12 mouse cellular contexts compared by ENCODE assay signal in genomic region chr8:10875170-10875569, GRCm38 (mm10).
"Had no signal": no experiment of that assay in that cellular context is flagged by ENCODE, and none has a peak within 500 bp of the region (broad histone marks: within the 10 kb centered on the region; RNA-seq: fewer than 3 reads in every experiment).

No protein-coding gene starts in this region.

- H3K9ac ChIP-seq: limb, embryonic 12.5 days; liver, embryonic 13.5 days; liver, postnatal 0 days; lung, embryonic 15.5 days had no signal

- H3K4me1 ChIP-seq: limb, embryonic 12.5 days; lung, embryonic 15.5 days had no signal

- H3K27me3 ChIP-seq: limb, embryonic 12.5 days had no signal

- H3K4me2 ChIP-seq: limb, embryonic 12.5 days; liver, embryonic 13.5 days; lung, embryonic 15.5 days; midbrain, embryonic 11.5 days had no signal

- ATAC-seq: liver, postnatal 0 days had no signal

- H3K36me3 ChIP-seq: limb, embryonic 12.5 days; liver, embryonic 13.5 days; lung, embryonic 15.5 days had no signal

- DNase-seq: kidney, postnatal 25 days; liver; liver, embryonic 13.5 days; liver, postnatal 0 days; lung, postnatal 14 days; thymus, postnatal 4 days had no signal

- H3K27ac ChIP-seq: limb, embryonic 12.5 days; liver, embryonic 13.5 days; lung, embryonic 15.5 days; macrophage; stomach, postnatal 0 days had no signal

- H3K9me3 ChIP-seq: limb, embryonic 12.5 days; liver, embryonic 13.5 days; lung, embryonic 15.5 days; megakaryocyte, embryonic 14.5 days had no signal

- H3K4me3 ChIP-seq: limb, embryonic 12.5 days; liver, embryonic 13.5 days; lung, embryonic 15.5 days; megakaryocyte, embryonic 14.5 days had no signal
